Mouse (Mus musculus) limb, embryonic 11.5 days (tissue): ENCODE data around the gene Nmrk1. TPM values are rescaled to one million over a fixed set of nuclear protein-coding genes. Genes with fewer than 3 reads are reported as not detected.

Experiments used
- ATAC-seq: fragments of 200-750 bp; cut with Nextera tagmentation; 2 replicates; pipeline ENCODE4 v1.8.0; 2017; ENCODE audit warnings: low read depth; ENCODE audit not compliant: insufficient number of reproducible peaks, low FRiP score, low TSS enrichment
- DNase-seq: peaks from one replicate; pipeline ENCODE4 v3.0.0-alpha.2; 2015; ENCODE audit warnings: low spot score
- H3K27ac ChIP-seq: fragments of 300-500 bp; sonication (generic); replicated peaks from 2 replicates; pipeline ENCODE4 v1.5.1; 2014; ENCODE audit warnings: low read depth, mild to moderate bottlenecking, low read length
- H3K27me3 ChIP-seq: fragments of 300-500 bp; sonication (generic); 2 replicates; pipeline ENCODE4 v1.6.1; 2014; ENCODE audit warnings: mild to moderate bottlenecking, low read length, mixed read lengths; ENCODE audit not compliant: control insufficient read depth, insufficient read depth
- H3K36me3 ChIP-seq: fragments of 300-500 bp; sonication (generic); 2 replicates; pipeline ENCODE4 v1.6.1; 2014; ENCODE audit warnings: mild to moderate bottlenecking, low read length, moderate library complexity, mixed read lengths; ENCODE audit not compliant: control insufficient read depth, insufficient read depth
- H3K4me1 ChIP-seq: fragments of 300-500 bp; sonication (generic); 2 replicates; pipeline ENCODE4 v1.6.1; 2014; ENCODE audit warnings: low read length, mixed read lengths; ENCODE audit not compliant: control insufficient read depth, insufficient read depth
- H3K4me2 ChIP-seq: fragments of 300-500 bp; sonication (generic); 2 replicates; pipeline ENCODE4 v1.6.1; 2014; ENCODE audit warnings: low read depth, mild to moderate bottlenecking, moderate library complexity; ENCODE audit not compliant: severe bottlenecking
- H3K4me3 ChIP-seq: fragments of 300-500 bp; sonication (generic); 2 replicates; pipeline ENCODE4 v1.5.1; 2014; ENCODE audit warnings: low read depth, low read length
- H3K9ac ChIP-seq: fragments of 300-500 bp; sonication (generic); 2 replicates; pipeline ENCODE4 v1.6.1; 2014; ENCODE audit warnings: mild to moderate bottlenecking, low read length
- H3K9me3 ChIP-seq: fragments of 300-500 bp; sonication (generic); 2 replicates; pipeline ENCODE4 v1.6.1; 2016; ENCODE audit warnings: low read length; ENCODE audit not compliant: control insufficient read depth
- WGBS: fragments of 180-500 bp; shearing (Covaris S2); extraction: QIAGEN DNeasy Blood & Tissue Kit; methylation state at CpG from one replicate; pipeline ENCODE4 v1.1.7; 2014; 5-methylcytosine and 5-hydroxymethylcytosine counted together
- polyA plus RNA-seq: library from polyadenylated mRNA; unstranded; fragments of >200 nt; fragmentation: Nextera tagmentation; extraction: Ambion mirVana; gene quantifications from 2 replicates; pipeline ENCODE4 v1.2.1, GENCODE M21; 2014

The Nmrk1 gene
- polyA plus RNA-seq, 1 experiment from 2014 or later = 8.5 TPM

DNA sequence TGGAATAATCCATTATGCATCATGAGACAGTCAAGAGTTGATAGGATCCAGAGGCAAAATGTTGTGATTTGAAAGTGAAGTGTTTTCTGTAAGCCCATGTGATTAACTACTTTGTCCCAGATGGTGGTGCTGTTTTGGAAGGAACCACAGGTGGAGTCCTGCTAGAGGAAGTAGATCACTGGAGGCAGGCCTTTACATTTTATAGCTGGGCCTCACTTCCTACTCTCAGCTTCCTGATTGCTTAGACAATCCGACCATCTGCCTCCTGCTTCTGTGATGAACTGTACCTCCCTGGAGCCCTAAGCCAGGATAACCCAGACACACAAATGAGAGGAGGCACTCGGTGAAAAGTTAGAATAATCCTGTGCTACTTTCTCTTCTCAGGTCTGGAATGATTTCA lies 32.2 kb downstream of the Nmrk1 start:
- DNase-seq (no peak), ATAC-seq (no peak)
- Histone ChIP-seq H3K27ac (no peak overlapping the region), H3K4me3 (no peak overlapping the region), H3K9me3 (no peaks in the 10 kb centered on the region), H3K4me1 (no peaks in the 10 kb centered on the region), H3K27me3 (no peaks in the 10 kb centered on the region), H3K4me2 (no peak overlapping the region), H3K9ac (no peak overlapping the region), H3K36me3 (no peaks in the 10 kb centered on the region)
- WGBS = 58% methylated on average over 2 of the region's 2 CpGs

DNA sequence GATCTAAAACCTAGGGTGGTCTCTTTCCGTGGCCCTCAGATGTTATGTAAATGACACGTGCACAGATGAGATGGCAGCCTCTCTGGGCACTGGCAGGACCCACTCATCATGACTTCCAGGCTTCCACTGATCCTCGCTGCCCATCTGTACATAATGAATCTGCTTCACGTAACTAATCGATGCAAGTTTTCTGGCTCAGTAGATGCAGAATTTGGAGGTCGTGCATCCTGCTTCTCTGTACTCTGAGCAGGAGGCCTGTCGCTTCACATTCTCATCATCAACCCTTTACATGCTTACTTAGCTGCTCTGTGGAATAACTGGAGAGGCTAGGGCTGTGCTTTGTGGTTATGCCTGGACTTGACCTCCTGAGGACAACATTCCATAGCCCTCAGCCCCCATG lies 35.2 kb downstream of the Nmrk1 start:
- H3K27ac ChIP-seq = no peak overlapping the region
- H3K4me1 ChIP-seq = no peaks in the 10 kb centered on the region
- ATAC-seq (no peak), DNase-seq (no peak)
- H3K4me3 ChIP-seq = no peak overlapping the region
- H3K27me3 ChIP-seq = no peaks in the 10 kb centered on the region
- WGBS = 89% methylated on average over 7 of the region's 7 CpGs
- no peaks in the 10 kb centered on the region for H3K36me3 ChIP-seq
- no peaks in the 10 kb centered on the region for H3K9me3 ChIP-seq
- no peak overlapping the region for H3K9ac ChIP-seq
- no peak overlapping the region for H3K4me2 ChIP-seq

- peaks cover 12% of the 10 kb centered on the region for H3K4me1 ChIP-seq
- H3K4me3 ChIP-seq = no peak overlapping the region
- ATAC-seq (no peak), DNase-seq (no peak)
- H3K27ac ChIP-seq = no peak overlapping the region
- WGBS = 93% methylated on average over 7 of the region's 7 CpGs
- H3K4me2 ChIP-seq = no peak overlapping the region
- no peaks in the 10 kb centered on the region for H3K9me3 ChIP-seq
- no peaks in the 10 kb centered on the region for H3K36me3 ChIP-seq
- H3K9ac ChIP-seq = no peak overlapping the region
- H3K27me3 ChIP-seq = no peaks in the 10 kb centered on the region
Measured at GRCm38 (mm10) chr19:18669551-18669950, 37.8 kb downstream of the Nmrk1 start.

DNA sequence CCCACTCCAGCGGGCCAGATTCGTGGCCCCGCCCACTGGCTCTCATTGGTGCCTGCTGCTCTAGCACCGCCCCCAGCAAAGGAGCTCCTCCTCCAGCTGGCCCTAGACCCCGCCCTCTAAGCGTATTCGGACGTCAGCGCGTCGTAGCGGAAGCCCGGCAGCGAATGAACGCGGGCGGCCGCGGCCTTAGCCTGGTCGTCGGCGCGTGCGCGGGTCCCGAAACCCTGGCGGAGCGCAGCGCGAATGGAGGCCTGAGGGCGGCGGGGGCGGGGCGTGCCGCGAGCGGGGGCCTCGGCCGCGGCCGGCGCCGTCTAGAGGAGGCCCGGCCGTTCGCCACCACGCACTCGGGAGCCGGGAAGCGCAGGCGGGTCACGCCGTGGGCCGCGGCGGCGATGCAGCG lies 38.9 kb downstream of the Nmrk1 start, which contains the start of gene Carnmt1:
Gene Carnmt1 (plus strand): TSS at position 157 of the 400 bp plus-strand sequence.
- Histone ChIP-seq H3K27ac (peak within 1 kb of the TSS; percentile 78), H3K9ac (peak within 1 kb of the TSS; percentile 89), H3K27me3 (no peaks in the 10 kb centered on the region), H3K9me3 (no peaks in the 10 kb centered on the region), H3K4me2 (peak within 1 kb of the TSS; percentile 51), H3K36me3 (no peaks in the 10 kb centered on the region), H3K4me1 (peaks cover 12% of the 10 kb centered on the region), H3K4me3 (peak within 1 kb of the TSS; percentile 72)
- ATAC-seq = peak; percentile 95
- peak; percentile 98 for DNase-seq
- under 1% methylated on average over 51 of the region's 58 CpGs for WGBS

- Histone ChIP-seq H3K4me2 (peak overlapping the region; percentile 51), H3K4me3 (peak overlapping the region; percentile 72), H3K9ac (peak overlapping the region; percentile 89), H3K36me3 (no peaks in the 10 kb centered on the region), H3K27me3 (no peaks in the 10 kb centered on the region), H3K9me3 (no peaks in the 10 kb centered on the region), H3K4me1 (peaks cover 12% of the 10 kb centered on the region), H3K27ac (peak overlapping the region; percentile 78)
- DNase-seq (peak; percentile 70), ATAC-seq (peak; percentile 53)
- WGBS = under 1% methylated on average over 45 of the region's 64 CpGs
Measured at GRCm38 (mm10) chr19:18671056-18671741, 39.4 kb downstream of the Nmrk1 start.

- no peak overlapping the region for H3K9ac ChIP-seq
- no peak overlapping the region for H3K27ac ChIP-seq
- 66% methylated on average over 3 of the region's 3 CpGs for WGBS
- H3K9me3 ChIP-seq = no peaks in the 10 kb centered on the region
- peak overlapping the region; percentile 72; the same call in 1 of the 2 replicates for H3K4me3 ChIP-seq
- no peak for DNase-seq
- peaks cover 12% of the 10 kb centered on the region for H3K4me1 ChIP-seq
- no peaks in the 10 kb centered on the region for H3K36me3 ChIP-seq
- H3K27me3 ChIP-seq = no peaks in the 10 kb centered on the region
- no peak for ATAC-seq
- peak overlapping the region; percentile 51; the same call in 1 of the 2 replicates for H3K4me2 ChIP-seq
Measured at GRCm38 (mm10) chr19:18672498-18672897, 40.7 kb downstream of the Nmrk1 start.

- Histone ChIP-seq H3K9ac (peak overlapping the region; percentile 3; the same call in 1 of the 2 replicates), H3K4me3 (no peak overlapping the region), H3K9me3 (no peaks in the 10 kb centered on the region), H3K27ac (no peak overlapping the region), H3K4me2 (no peak overlapping the region; the same call in 1 of the 2 replicates), H3K27me3 (no peaks in the 10 kb centered on the region), H3K36me3 (no peaks in the 10 kb centered on the region), H3K4me1 (peaks cover 12% of the 10 kb centered on the region)
- 28% methylated on average over 4 of the region's 4 CpGs for WGBS
- DNase-seq = no peak
- no peak for ATAC-seq
Measured at GRCm38 (mm10) chr19:18673116-18673515, 41.4 kb downstream of the Nmrk1 start.

- H3K4me1 ChIP-seq = no peaks in the 10 kb centered on the region
- no peak overlapping the region for H3K9ac ChIP-seq
- no peak overlapping the region for H3K27ac ChIP-seq
- H3K27me3 ChIP-seq = no peaks in the 10 kb centered on the region
- no peak overlapping the region for H3K4me2 ChIP-seq
- 79% methylated on average over 4 of the region's 4 CpGs for WGBS
- DNase-seq (no peak), ATAC-seq (no peak)
- H3K36me3 ChIP-seq = peaks cover 2% of the 10 kb centered on the region; the same call in 1 of the 2 replicates
- H3K4me3 ChIP-seq = no peak overlapping the region
- no peaks in the 10 kb centered on the region for H3K9me3 ChIP-seq
Measured at GRCm38 (mm10) chr19:18682142-18682541, 50.4 kb downstream of the Nmrk1 start.
